Mouse (Mus musculus) stomach, postnatal 0 days (tissue): Measurements from ENCODE around the gene Ciart.

Experiments used
- CTCF ChIP-seq: IDR thresholded peaks from 2 replicates; pipeline ENCODE4 v1.5.1; 2016; ENCODE audit warnings: antibody characterized with exemption, low read depth, mild to moderate bottlenecking, moderate library complexity
- EP300 ChIP-seq: optimal IDR thresholded peaks from 2 replicates; pipeline ENCODE3; 2016; ENCODE audit warnings: antibody characterized with exemption

- TF ChIP-seq CTCF = no peak
- no peak for TF ChIP-seq EP300
Measured at GRCm38 (mm10) chr3:95879063-95879462, 3.0 kb downstream of the Ciart start.
